Mouse (Mus musculus) erythroblast, embryonic 14.5 days (primary cell): ENCODE measurements around the gene Dclre1b.

Experiments
- GATA1 ChIP-seq: IDR thresholded peaks from 2 replicates; pipeline ENCODE4 v1.6.1; 2012; ENCODE audit warnings: low read length, inconsistent platforms, mixed read lengths
- TAL1 ChIP-seq: IDR thresholded peaks from 3 replicates; pipeline ENCODE4 v1.6.1; 2012; ENCODE audit warnings: low read length, inconsistent platforms, mixed read lengths

DNA sequence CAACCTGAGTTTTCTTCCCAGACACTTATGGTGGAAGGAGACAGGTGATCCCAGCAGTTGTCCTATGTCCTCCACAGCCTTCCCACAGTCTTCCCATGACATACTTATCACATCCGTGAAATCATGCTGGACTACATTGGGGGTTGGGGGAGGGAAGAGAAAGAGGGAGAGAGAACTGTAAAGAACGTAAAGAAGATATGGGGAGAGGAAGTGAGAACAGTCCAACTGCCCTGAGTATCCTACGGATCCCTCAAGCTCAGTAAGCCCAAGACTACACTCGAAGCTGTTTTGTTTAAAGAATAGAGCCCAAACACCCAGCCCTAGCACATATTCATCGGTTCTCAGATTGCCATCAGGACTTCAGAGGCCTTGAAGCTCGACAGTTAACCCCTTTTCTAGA is 30.6 kb downstream of the Dclre1b start:
- TF ChIP-seq GATA1, result no peak
- TF ChIP-seq TAL1, result no peak
